Mouse (Mus musculus) ES-E14 (cell line): Measurements from ENCODE around the gene Arl4c. TPM values are rescaled to one million over a fixed set of nuclear protein-coding genes. Genes with fewer than 3 reads are reported as not detected.

Source experiments
- DNase-seq: peaks from one replicate; pipeline ENCODE4 v3.0.0-alpha.2; 2013; ENCODE audit warnings: low read depth, low spot score
- H3K27ac ChIP-seq: 2 replicates; pipeline ENCODE4 v1.5.1; 2012; ENCODE audit warnings: low read depth, mild to moderate bottlenecking, low read length, moderate library complexity, mixed read lengths; ENCODE audit not compliant: poor library complexity, insufficient read depth, severe bottlenecking
- H3K36me3 ChIP-seq: 2 replicates; pipeline ENCODE4 v1.6.1; 2012; ENCODE audit warnings: mild to moderate bottlenecking, low read length, moderate library complexity, mixed read lengths; ENCODE audit not compliant: control insufficient read depth, poor library complexity, insufficient read depth, severe bottlenecking
- H3K4me1 ChIP-seq, 2 experiments: fragments of 150-350 bp in 1 of 2; sonication (generic) in 1 of 2; 2 replicates each; pipeline ENCODE4 v1.6.1; 2012; ENCODE audit warnings: low read length in 2 of 2, mild to moderate bottlenecking in 1 of 2, mixed read lengths in 1 of 2; ENCODE audit not compliant: control insufficient read depth in 2 of 2, insufficient read depth in 2 of 2, poor library complexity in 1 of 2
- H3K4me3 ChIP-seq, 2 experiments: fragments of 150-350 bp in 1 of 2; sonication (generic) in 1 of 2; 2 replicates each; pipeline ENCODE4 v1.5.1; 2012; ENCODE audit warnings: low read length in 2 of 2, low read depth in 1 of 2, mild to moderate bottlenecking in 1 of 2, mixed read lengths in 1 of 2; ENCODE audit not compliant: insufficient read depth in 1 of 2, poor library complexity in 1 of 2, severe bottlenecking in 1 of 2
- H3K9ac ChIP-seq: 2 replicates; pipeline ENCODE4 v1.6.1; 2012; ENCODE audit warnings: low read depth, mild to moderate bottlenecking, low read length, mixed read lengths; ENCODE audit not compliant: poor library complexity, insufficient read depth, severe bottlenecking
- H3K9me3 ChIP-seq: fragments of 150-350 bp; sonication (generic); 2 replicates; pipeline ENCODE4 v1.6.1; 2012; ENCODE audit warnings: low read depth, mild to moderate bottlenecking, low read length; ENCODE audit not compliant: control insufficient read depth, insufficient read depth
- CHD2 ChIP-seq: IDR thresholded peaks from 2 replicates; pipeline ENCODE4 v1.6.1; 2014; ENCODE audit warnings: mild to moderate bottlenecking, low read depth, low read length, inconsistent platforms
- HCFC1 ChIP-seq: IDR thresholded peaks from 2 replicates; pipeline ENCODE4 v1.6.1; 2012; ENCODE audit warnings: low read length, inconsistent platforms, borderline replicate concordance; ENCODE audit not compliant: insufficient read depth
- MAFK ChIP-seq: IDR thresholded peaks from 2 replicates; pipeline ENCODE4 v1.6.1; 2014; ENCODE audit warnings: mild to moderate bottlenecking, low read depth, low read length, inconsistent platforms; ENCODE audit not compliant: insufficient read depth
- ZC3H11A ChIP-seq: IDR thresholded peaks from 2 replicates; pipeline ENCODE4 v1.6.1; 2012; ENCODE audit warnings: low read depth, mild to moderate bottlenecking, inconsistent platforms, low read length, borderline replicate concordance
- ZNF384 ChIP-seq: IDR thresholded peaks from 2 replicates; pipeline ENCODE4 v1.6.1; 2012; ENCODE audit warnings: low read depth, low read length, inconsistent platforms
- in situ Hi-C, 2 experiments: fragments of 600-800 bp; cut with MboI; formaldehyde crosslinking; loops; one replicate each; pipeline ENCODE4 v1.15.1; 2025; ENCODE audit warnings: low sequenced_read_pairs in 2 of 2, inconsistent platforms in 1 of 2; ENCODE audit not compliant: unreplicated experiment in 2 of 2
- total RNA-seq: library from RNA; depleted of rRNA; stranded (reverse); fragments of 300-350 nt; gene quantifications from 2 replicates; pipeline ENCODE4 v1.2.3, GENCODE M21; 2012

Gene Arl4c
- total RNA-seq, 1 experiment = 37.7 TPM

GRCm38 (mm10) chr1:88648742-88649141 lies 53.3 kb downstream of the Arl4c start:
- TF ChIP-seq MAFK = no peak
- TF ChIP-seq HCFC1 = no peak
- no peak for TF ChIP-seq ZNF384
- Histone ChIP-seq H3K4me1 (peaks cover 0 to 2% of the 10 kb centered on the region in 2 experiments; a peak in 1 of 4 replicates), H3K9ac (no peak overlapping the region), H3K36me3 (no peaks in the 10 kb centered on the region), H3K27ac (no peak overlapping the region), H3K4me3 (no peak overlapping the region), H3K9me3 (no peaks in the 10 kb centered on the region)
- in situ Hi-C loops = no loop called here
- DNase-seq = no peak

GRCm38 (mm10) chr1:88645599-88646119 lies 56.4 kb downstream of the Arl4c start:
- Histone ChIP-seq H3K9ac (no peak overlapping the region), H3K4me1 (peaks cover 0 to 2% of the 10 kb centered on the region in 2 experiments; a peak in 1 of 4 replicates), H3K36me3 (no peaks in the 10 kb centered on the region), H3K4me3 (no peak overlapping the region), H3K9me3 (no peaks in the 10 kb centered on the region), H3K27ac (no peak overlapping the region)
- DNase-seq = no peak
- in situ Hi-C loops = no loop called here
- no peak for TF ChIP-seq ZNF384
- no peak for TF ChIP-seq CHD2
- TF ChIP-seq MAFK = no peak
- no peak for TF ChIP-seq HCFC1
- no peak for TF ChIP-seq ZC3H11A

- in situ Hi-C loops = no loop called here
- no peak for DNase-seq
- H3K27ac ChIP-seq = no peak overlapping the region
- no peak for TF ChIP-seq ZC3H11A
- no peak for TF ChIP-seq HCFC1
- TF ChIP-seq MAFK = no peak
- TF ChIP-seq CHD2 = no peak
- no peak for TF ChIP-seq ZNF384
- peaks cover 0 to 5% of the 10 kb centered on the region in 2 experiments; a peak in 1 of 4 replicates for H3K4me1 ChIP-seq
- no peaks in the 10 kb centered on the region for H3K9me3 ChIP-seq
- H3K9ac ChIP-seq = no peak overlapping the region
- H3K4me3 ChIP-seq = no peak overlapping the region
- H3K36me3 ChIP-seq = no peaks in the 10 kb centered on the region
Observed at GRCm38 (mm10) chr1:88644417-88644816, 57.6 kb downstream of the Arl4c start.

GRCm38 (mm10) chr1:88643181-88643823 lies 58.7 kb downstream of the Arl4c start:
- no peaks in the 10 kb centered on the region for H3K9me3 ChIP-seq
- no peak overlapping the region for H3K9ac ChIP-seq
- no peak for TF ChIP-seq CHD2
- no peak for TF ChIP-seq ZNF384
- no peak for TF ChIP-seq HCFC1
- TF ChIP-seq ZC3H11A = no peak
- TF ChIP-seq MAFK = no peak
- peaks cover 4 to 7% of the 10 kb centered on the region in 2 experiments; a peak in 3 of 4 replicates for H3K4me1 ChIP-seq
- in situ Hi-C loops = no loop called here
- no peak overlapping the region for H3K27ac ChIP-seq
- no peak for DNase-seq
- no peak overlapping the region for H3K4me3 ChIP-seq
- no peaks in the 10 kb centered on the region for H3K36me3 ChIP-seq

- H3K9me3 ChIP-seq = no peaks in the 10 kb centered on the region
- peaks cover 4 to 7% of the 10 kb centered on the region in 2 experiments; a peak in 3 of 4 replicates for H3K4me1 ChIP-seq
- H3K36me3 ChIP-seq = no peaks in the 10 kb centered on the region
- no peak overlapping the region for H3K4me3 ChIP-seq
- in situ Hi-C loops = no loop called here
- no peak overlapping the region for H3K9ac ChIP-seq
- H3K27ac ChIP-seq = no peak overlapping the region
- TF ChIP-seq MAFK (no peak), ZC3H11A (no peak), CHD2 (no peak)
- DNase-seq = no peak
Observed at GRCm38 (mm10) chr1:88642735-88643134, 59.3 kb downstream of the Arl4c start.
